Mouse (Mus musculus) brain, embryonic 14.5 days (tissue): ENCODE measurements around the gene Ppp2r5e.

Experiments
- CTCF ChIP-seq: fragments of 200-500 bp; IDR thresholded peaks from 2 replicates; pipeline ENCODE4 v1.5.1; 2012; ENCODE audit warnings: inconsistent platforms, mild to moderate bottlenecking, moderate library complexity, borderline replicate concordance; ENCODE audit not compliant: insufficient read depth, insufficient read length; ENCODE audit errors: extremely low read depth
- POLR2A ChIP-seq: fragments of 200-500 bp; IDR thresholded peaks from 2 replicates; pipeline ENCODE4 v1.6.1; 2012; ENCODE audit warnings: mild to moderate bottlenecking, inconsistent platforms, borderline replicate concordance; ENCODE audit not compliant: poor library complexity, insufficient read depth, insufficient read length, severe bottlenecking; ENCODE audit errors: extremely low read depth

GRCm38 (mm10) chr12:75522360-75522759, 73.7 kb downstream of the Ppp2r5e start:
- no peak for TF ChIP-seq POLR2A
- no peak for TF ChIP-seq CTCF
